Mouse (Mus musculus) stomach, postnatal 0 days (tissue): ENCODE measurements around the gene Sept14. TPM values are rescaled to one million over a fixed set of nuclear protein-coding genes. Genes with fewer than 3 reads are reported as not detected.

ENCODE experiments used
- ATAC-seq: fragments of 200-750 bp; cut with Nextera tagmentation; 2 replicates; pipeline ENCODE4 v1.8.0; 2017; ENCODE audit not compliant: low FRiP score, low TSS enrichment
- DNase-seq: peaks from one replicate; pipeline ENCODE4 v3.0.0-alpha.2; 2016; ENCODE audit warnings: low spot score
- H3K27ac ChIP-seq: fragments of 300-500 bp; sonication (generic); replicated peaks from 2 replicates; pipeline ENCODE4 v1.5.1; 2014; ENCODE audit warnings: mild to moderate bottlenecking, control low read depth
- H3K27me3 ChIP-seq: fragments of 300-500 bp; sonication (generic); 2 replicates; pipeline ENCODE4 v1.6.1; 2014; ENCODE audit warnings: low read length; ENCODE audit not compliant: control insufficient read depth, insufficient read depth
- H3K36me3 ChIP-seq: fragments of 300-500 bp; sonication (generic); 2 replicates; pipeline ENCODE4 v1.6.1; 2014; ENCODE audit warnings: low read length, mixed read lengths; ENCODE audit not compliant: control insufficient read depth, insufficient read depth
- H3K4me1 ChIP-seq: fragments of 300-500 bp; sonication (generic); replicated peaks from 2 replicates; pipeline ENCODE4 v1.6.1; 2014; ENCODE audit warnings: antibody characterized with exemption; ENCODE audit not compliant: control insufficient read depth, insufficient read depth
- H3K4me2 ChIP-seq: fragments of 300-500 bp; sonication (generic); replicated peaks from 2 replicates; pipeline ENCODE4 v1.6.1; 2014; ENCODE audit warnings: low read depth, mild to moderate bottlenecking, control low read depth, moderate library complexity
- H3K4me3 ChIP-seq: fragments of 300-500 bp; sonication (generic); 2 replicates; pipeline ENCODE4 v1.5.1; 2014; ENCODE audit warnings: low read depth, low read length, control low read depth
- H3K9ac ChIP-seq: fragments of 300-500 bp; sonication (generic); 2 replicates; pipeline ENCODE4 v1.6.1; 2014; ENCODE audit warnings: mild to moderate bottlenecking, low read length, control low read depth, mixed read lengths
- H3K9me3 ChIP-seq: fragments of 300-500 bp; sonication (generic); 2 replicates; pipeline ENCODE4 v1.6.1; 2016; ENCODE audit warnings: low read length; ENCODE audit not compliant: control insufficient read depth
- CTCF ChIP-seq: IDR thresholded peaks from 2 replicates; pipeline ENCODE4 v1.5.1; 2016; ENCODE audit warnings: antibody characterized with exemption, low read depth, mild to moderate bottlenecking, moderate library complexity
- EP300 ChIP-seq: optimal IDR thresholded peaks from 2 replicates; pipeline ENCODE3; 2016; ENCODE audit warnings: antibody characterized with exemption
- WGBS: fragments of 180-500 bp; shearing (Covaris S2); extraction: QIAGEN DNeasy Blood & Tissue Kit; methylation state at CpG from one replicate; pipeline ENCODE4 v1.1.7; 2014; 5-methylcytosine and 5-hydroxymethylcytosine counted together
- polyA plus RNA-seq: library from polyadenylated mRNA; unstranded; fragments of >200 nt; fragmentation: Nextera tagmentation; extraction: Ambion mirVana; gene quantifications from 2 replicates; pipeline ENCODE4 v1.2.1, GENCODE M21; 2015

Gene Sept14
- polyA plus RNA-seq, result not detected in 2 replicates

- Histone ChIP-seq H3K4me2 (no peak within 1 kb of the TSS), H3K4me3 (no peak within 1 kb of the TSS), H3K27me3 (no peaks in the 10 kb centered on the region), H3K27ac (no peak within 1 kb of the TSS), H3K9me3 (no peaks in the 10 kb centered on the region), H3K9ac (no peak within 1 kb of the TSS), H3K36me3 (no peaks in the 10 kb centered on the region), H3K4me1 (no peaks in the 10 kb centered on the region)
- 62% methylated on average over 2 of the region's 2 CpGs for WGBS
- no peak for TF ChIP-seq EP300
- no peak for TF ChIP-seq CTCF
- DNase-seq (no peak), ATAC-seq (no peak)
These were observed at the start of gene Sept14 for GRCm38 (mm10) chr5:129708412-129708811. Gene Sept14 (minus strand): TSS chr5:129708512.

- Histone ChIP-seq H3K36me3 (peaks cover 10% of the 10 kb centered on the region; the same call in 1 of the 2 replicates), H3K27me3 (no peaks in the 10 kb centered on the region), H3K9me3 (no peaks in the 10 kb centered on the region), H3K27ac (no peak overlapping the region), H3K4me1 (no peaks in the 10 kb centered on the region), H3K4me3 (no peak overlapping the region), H3K4me2 (no peak overlapping the region), H3K9ac (no peak overlapping the region)
- TF ChIP-seq CTCF (no peak), EP300 (no peak)
- DNase-seq, result no peak
- WGBS, result 93% methylated on average over 20 of the region's 20 CpGs
- ATAC-seq, result no peak
These were observed 48.6 kb upstream of the Sept14 start for GRCm38 (mm10) chr5:129756886-129757285.

- H3K27ac ChIP-seq, result no peak overlapping the region
- no peak overlapping the region for H3K4me2 ChIP-seq
- H3K4me3 ChIP-seq, result no peak overlapping the region
- no peaks in the 10 kb centered on the region for H3K9me3 ChIP-seq
- WGBS, result 25% methylated on average over 6 of the region's 6 CpGs
- DNase-seq (no peak), ATAC-seq (no peak)
- H3K36me3 ChIP-seq, result peaks cover 18% of the 10 kb centered on the region
- no peak overlapping the region for H3K9ac ChIP-seq
- no peaks in the 10 kb centered on the region for H3K4me1 ChIP-seq
- no peak for TF ChIP-seq CTCF
- H3K27me3 ChIP-seq, result no peaks in the 10 kb centered on the region
These were observed 35.7 kb upstream of the Sept14 start for GRCm38 (mm10) chr5:129744050-129744449.

- Histone ChIP-seq H3K4me1 (no peaks in the 10 kb centered on the region), H3K27me3 (no peaks in the 10 kb centered on the region), H3K9ac (no peak overlapping the region), H3K9me3 (no peaks in the 10 kb centered on the region), H3K4me3 (no peak overlapping the region), H3K27ac (no peak overlapping the region), H3K36me3 (peaks cover 18% of the 10 kb centered on the region), H3K4me2 (no peak overlapping the region)
- no peak for ATAC-seq
- 63% methylated on average over 7 of the region's 7 CpGs for WGBS
- no peak for TF ChIP-seq CTCF
- TF ChIP-seq EP300, result no peak
- DNase-seq, result no peak
These were observed 34.7 kb upstream of the Sept14 start for GRCm38 (mm10) chr5:129742903-129743488.

- H3K36me3 ChIP-seq, result peaks cover 15% of the 10 kb centered on the region
- H3K9ac ChIP-seq, result no peak overlapping the region
- WGBS, result 56% methylated on average over 1 of the region's 1 CpGs
- no peak overlapping the region for H3K4me2 ChIP-seq
- peak; percentile 78 for TF ChIP-seq CTCF
- TF ChIP-seq EP300, result no peak
- H3K27me3 ChIP-seq, result no peaks in the 10 kb centered on the region
- H3K4me3 ChIP-seq, result no peak overlapping the region
- H3K27ac ChIP-seq, result no peak overlapping the region
- H3K4me1 ChIP-seq, result no peaks in the 10 kb centered on the region
- ATAC-seq, result peak; percentile 57
- peak; percentile 50 for DNase-seq
- H3K9me3 ChIP-seq, result no peaks in the 10 kb centered on the region
These were observed 32.7 kb upstream of the Sept14 start for GRCm38 (mm10) chr5:129740976-129741375.

- no peaks in the 10 kb centered on the region for H3K36me3 ChIP-seq
- 56% methylated on average over 5 of the region's 5 CpGs for WGBS
- no peak overlapping the region for H3K4me2 ChIP-seq
- no peaks in the 10 kb centered on the region for H3K9me3 ChIP-seq
- no peaks in the 10 kb centered on the region for H3K27me3 ChIP-seq
- no peak for TF ChIP-seq EP300
- TF ChIP-seq CTCF, result no peak
- DNase-seq, result no peak
- no peak overlapping the region for H3K4me3 ChIP-seq
- no peak for ATAC-seq
- no peak overlapping the region for H3K9ac ChIP-seq
- peaks cover 5% of the 10 kb centered on the region; the same call in 1 of the 2 replicates for H3K4me1 ChIP-seq
- H3K27ac ChIP-seq, result no peak overlapping the region
These were observed 22.7 kb upstream of the Sept14 start for GRCm38 (mm10) chr5:129731021-129731420.
